Mouse (Mus musculus) limb, embryonic 14.5 days (tissue): ENCODE results near the gene Psmd9. TPM values are rescaled to one million over a fixed set of nuclear protein-coding genes. Genes with fewer than 3 reads are reported as not detected.

Source experiments
- ATAC-seq: fragments of 200-750 bp; cut with Nextera tagmentation; 2 replicates; pipeline ENCODE4 v1.8.0; 2017; ENCODE audit warnings: low read depth, moderate number of reproducible peaks, moderate TSS enrichment; ENCODE audit not compliant: low FRiP score
- DNase-seq: peaks from one replicate; pipeline ENCODE4 v3.0.0-alpha.2; 2015; ENCODE audit warnings: low spot score
- H3K27ac ChIP-seq: fragments of 300-500 bp; sonication (generic); replicated peaks from 2 replicates; pipeline ENCODE4 v1.5.1; 2014; ENCODE audit warnings: low read depth, mild to moderate bottlenecking, low read length, moderate library complexity, mixed read lengths
- H3K27me3 ChIP-seq: fragments of 300-500 bp; sonication (generic); 2 replicates; pipeline ENCODE4 v1.6.1; 2014; ENCODE audit warnings: low read length, mixed read lengths; ENCODE audit not compliant: control insufficient read depth, insufficient read depth
- H3K36me3 ChIP-seq: fragments of 300-500 bp; sonication (generic); 2 replicates; pipeline ENCODE4 v1.6.1; 2014; ENCODE audit warnings: mild to moderate bottlenecking, low read length, moderate library complexity, mixed read lengths; ENCODE audit not compliant: control insufficient read depth, insufficient read depth
- H3K4me1 ChIP-seq: fragments of 300-500 bp; sonication (generic); 2 replicates; pipeline ENCODE4 v1.6.1; 2014; ENCODE audit warnings: antibody characterized with exemption, low read length, mixed read lengths; ENCODE audit not compliant: control insufficient read depth, insufficient read depth
- H3K4me2 ChIP-seq: fragments of 300-500 bp; sonication (generic); replicated peaks from 2 replicates; pipeline ENCODE4 v1.6.1; 2014; ENCODE audit warnings: low read depth, mild to moderate bottlenecking, low read length, moderate library complexity; ENCODE audit not compliant: severe bottlenecking
- H3K4me3 ChIP-seq: fragments of 300-500 bp; sonication (generic); replicated peaks from 2 replicates; pipeline ENCODE4 v1.5.1; 2014; ENCODE audit warnings: low read length
- H3K9ac ChIP-seq: fragments of 300-500 bp; sonication (generic); 2 replicates; pipeline ENCODE4 v1.6.1; 2014; ENCODE audit warnings: mild to moderate bottlenecking, low read depth, low read length, moderate library complexity; ENCODE audit not compliant: severe bottlenecking
- H3K9me3 ChIP-seq: fragments of 300-500 bp; sonication (generic); 2 replicates; pipeline ENCODE4 v1.6.1; 2016; ENCODE audit warnings: low read length; ENCODE audit not compliant: control insufficient read depth
- POLR2A ChIP-seq: fragments of 200-500 bp; IDR thresholded peaks from 2 replicates; pipeline ENCODE4 v1.8.0; 2012; ENCODE audit warnings: inconsistent platforms, mild to moderate bottlenecking, moderate library complexity, borderline replicate concordance; ENCODE audit not compliant: insufficient read depth, insufficient read length; ENCODE audit errors: extremely low read depth
- WGBS: fragments of 180-500 bp; shearing (Covaris S2); extraction: QIAGEN DNeasy Blood & Tissue Kit; methylation state at CpG from one replicate; pipeline ENCODE4 v1.1.7; 2014; 5-methylcytosine and 5-hydroxymethylcytosine counted together
- polyA plus RNA-seq, 2 experiments: library from polyadenylated mRNA; depleted of rRNA in 1 of 2; stranded (reverse) in 1 of 2; unstranded in 1 of 2; fragments of >200 nt; fragmentation: Nextera tagmentation in 1 of 2; extraction: Ambion mirVana in 1 of 2; gene quantifications; 2 replicates each; pipeline versions ENCODE4 v1.2.1 to v1.2.3; 2012 to 2014

Gene Psmd9
- polyA plus RNA-seq, 2 experiments = 44.0 to 65.1 TPM

DNA sequence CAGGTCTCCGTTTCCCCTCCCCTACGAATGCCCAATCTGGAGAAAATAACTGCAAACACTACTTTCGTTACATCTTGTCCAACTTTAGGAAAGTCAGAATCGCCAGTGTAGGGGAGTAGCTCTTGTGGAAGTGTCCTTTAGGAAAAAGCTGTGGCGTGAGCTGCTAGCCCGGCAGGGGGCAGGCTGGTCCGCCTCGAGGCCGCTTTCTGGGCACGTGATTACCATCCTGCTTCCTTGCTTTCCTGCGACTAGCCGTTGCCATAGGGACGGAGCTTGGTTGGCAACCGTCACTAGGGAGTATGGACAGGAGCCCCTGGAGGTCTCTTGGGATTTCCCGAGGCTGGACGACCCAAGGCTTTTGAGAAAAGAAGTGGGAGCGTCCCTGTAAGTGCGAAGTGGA, 82.6 kb downstream of the Psmd9 start, which contains the start of gene Wdr66:
Gene Wdr66, plus strand, starts transcription at position 269 of the 400 bp plus-strand sequence.
- peak within 1 kb of the TSS; percentile 66 for H3K4me2 ChIP-seq
- H3K9ac ChIP-seq = no peak within 1 kb of the TSS
- peak; percentile 85 for DNase-seq
- ATAC-seq = peak; percentile 84
- TF ChIP-seq POLR2A = no peak
- WGBS = 3% methylated on average over 18 of the region's 18 CpGs
- H3K27me3 ChIP-seq = no peaks in the 10 kb centered on the region
- no peaks in the 10 kb centered on the region for H3K4me1 ChIP-seq
- H3K27ac ChIP-seq = no peak within 1 kb of the TSS
- no peaks in the 10 kb centered on the region for H3K9me3 ChIP-seq
- H3K4me3 ChIP-seq = peak within 1 kb of the TSS; percentile 26
- 0 out of 2 replicates have a peak, but pooled peaks cover 11% of the 10 kb centered on the region for H3K36me3 ChIP-seq

- Histone ChIP-seq H3K27ac (peak overlapping the region; percentile 70), H3K36me3 (no peaks in the 10 kb centered on the region), H3K9me3 (no peaks in the 10 kb centered on the region), H3K4me3 (peak overlapping the region; percentile 24), H3K9ac (peak overlapping the region; percentile 45), H3K27me3 (no peaks in the 10 kb centered on the region), H3K4me2 (peak overlapping the region; percentile 43), H3K4me1 (peaks cover 5% of the 10 kb centered on the region; the same call in 1 of the 2 replicates)
- DNase-seq (peak; percentile 45), ATAC-seq (peak; percentile 28; the same call in 1 of the 2 replicates)
- 15% methylated on average over 23 of the region's 23 CpGs for WGBS
- no peak for TF ChIP-seq POLR2A
Observed at GRCm38 (mm10) chr5:123256841-123257755, 87.9 kb downstream of the Psmd9 start.

GRCm38 (mm10) chr5:123258990-123259389, 89.8 kb downstream of the Psmd9 start:
- WGBS = 54% methylated on average over 5 of the region's 5 CpGs
- H3K27ac ChIP-seq = no peak overlapping the region
- ATAC-seq (no peak), DNase-seq (no peak)
- H3K4me1 ChIP-seq = peaks cover 5% of the 10 kb centered on the region; the same call in 1 of the 2 replicates
- H3K9ac ChIP-seq = no peak overlapping the region
- H3K27me3 ChIP-seq = no peaks in the 10 kb centered on the region
- no peaks in the 10 kb centered on the region for H3K9me3 ChIP-seq
- no peaks in the 10 kb centered on the region for H3K36me3 ChIP-seq
- no peak overlapping the region for H3K4me2 ChIP-seq
- no peak for TF ChIP-seq POLR2A
- no peak overlapping the region for H3K4me3 ChIP-seq

GRCm38 (mm10) chr5:123260698-123261097, 91.5 kb downstream of the Psmd9 start:
- ATAC-seq (no peak), DNase-seq (no peak)
- no peak overlapping the region for H3K4me3 ChIP-seq
- H3K36me3 ChIP-seq = no peaks in the 10 kb centered on the region
- H3K4me2 ChIP-seq = no peak overlapping the region
- no peak for TF ChIP-seq POLR2A
- no peak overlapping the region for H3K9ac ChIP-seq
- WGBS = 73% methylated on average over 8 of the region's 8 CpGs
- no peaks in the 10 kb centered on the region for H3K9me3 ChIP-seq
- peaks cover 5% of the 10 kb centered on the region; the same call in 1 of the 2 replicates for H3K4me1 ChIP-seq
- no peaks in the 10 kb centered on the region for H3K27me3 ChIP-seq
- H3K27ac ChIP-seq = no peak overlapping the region

- DNase-seq (no peak), ATAC-seq (no peak)
- Histone ChIP-seq H3K36me3 (no peaks in the 10 kb centered on the region), H3K9ac (no peak overlapping the region), H3K27ac (no peak overlapping the region), H3K4me1 (no peaks in the 10 kb centered on the region), H3K9me3 (no peaks in the 10 kb centered on the region), H3K27me3 (no peaks in the 10 kb centered on the region), H3K4me2 (no peak overlapping the region), H3K4me3 (no peak overlapping the region)
- 87% methylated on average over 3 of the region's 3 CpGs for WGBS
- no peak for TF ChIP-seq POLR2A
Observed at GRCm38 (mm10) chr5:123266909-123267308, 97.7 kb downstream of the Psmd9 start.
